Mouse (Mus musculus) ES-E14 (cell line): Measurements from ENCODE around the gene Trpm4. TPM values are rescaled to one million over a fixed set of nuclear protein-coding genes. Genes with fewer than 3 reads are reported as not detected.
"Not testable (repeated sequence)": the region's sequence is repeated elsewhere in the genome, so short reads cannot be mapped to it uniquely, and the experiment has no call there.

Experiments used
- DNase-seq: peaks from one replicate; pipeline ENCODE4 v3.0.0-alpha.2; 2013; ENCODE audit warnings: low read depth, low spot score
- H3K27ac ChIP-seq: 2 replicates; pipeline ENCODE4 v1.5.1; 2012; ENCODE audit warnings: low read depth, mild to moderate bottlenecking, low read length, moderate library complexity, mixed read lengths; ENCODE audit not compliant: poor library complexity, insufficient read depth, severe bottlenecking
- H3K36me3 ChIP-seq: 2 replicates; pipeline ENCODE4 v1.6.1; 2012; ENCODE audit warnings: mild to moderate bottlenecking, low read length, moderate library complexity, mixed read lengths; ENCODE audit not compliant: control insufficient read depth, poor library complexity, insufficient read depth, severe bottlenecking
- H3K4me1 ChIP-seq, 2 experiments: fragments of 150-350 bp in 1 of 2; sonication (generic) in 1 of 2; 2 replicates each; pipeline ENCODE4 v1.6.1; 2012; ENCODE audit warnings: low read length in 2 of 2, mild to moderate bottlenecking in 1 of 2, mixed read lengths in 1 of 2; ENCODE audit not compliant: control insufficient read depth in 2 of 2, insufficient read depth in 2 of 2, poor library complexity in 1 of 2
- H3K4me3 ChIP-seq, 2 experiments: fragments of 150-350 bp in 1 of 2; sonication (generic) in 1 of 2; 2 replicates each; pipeline ENCODE4 v1.5.1; 2012; ENCODE audit warnings: low read length in 2 of 2, low read depth in 1 of 2, mild to moderate bottlenecking in 1 of 2, mixed read lengths in 1 of 2; ENCODE audit not compliant: insufficient read depth in 1 of 2, poor library complexity in 1 of 2, severe bottlenecking in 1 of 2
- H3K9ac ChIP-seq: 2 replicates; pipeline ENCODE4 v1.6.1; 2012; ENCODE audit warnings: low read depth, mild to moderate bottlenecking, low read length, mixed read lengths; ENCODE audit not compliant: poor library complexity, insufficient read depth, severe bottlenecking
- H3K9me3 ChIP-seq: fragments of 150-350 bp; sonication (generic); 2 replicates; pipeline ENCODE4 v1.6.1; 2012; ENCODE audit warnings: low read depth, mild to moderate bottlenecking, low read length; ENCODE audit not compliant: control insufficient read depth, insufficient read depth
- CHD2 ChIP-seq: IDR thresholded peaks from 2 replicates; pipeline ENCODE4 v1.6.1; 2014; ENCODE audit warnings: mild to moderate bottlenecking, low read depth, low read length, inconsistent platforms
- HCFC1 ChIP-seq: IDR thresholded peaks from 2 replicates; pipeline ENCODE4 v1.6.1; 2012; ENCODE audit warnings: low read length, inconsistent platforms, borderline replicate concordance; ENCODE audit not compliant: insufficient read depth
- MAFK ChIP-seq: IDR thresholded peaks from 2 replicates; pipeline ENCODE4 v1.6.1; 2014; ENCODE audit warnings: mild to moderate bottlenecking, low read depth, low read length, inconsistent platforms; ENCODE audit not compliant: insufficient read depth
- ZC3H11A ChIP-seq: IDR thresholded peaks from 2 replicates; pipeline ENCODE4 v1.6.1; 2012; ENCODE audit warnings: low read depth, mild to moderate bottlenecking, inconsistent platforms, low read length, borderline replicate concordance
- ZNF384 ChIP-seq: IDR thresholded peaks from 2 replicates; pipeline ENCODE4 v1.6.1; 2012; ENCODE audit warnings: low read depth, low read length, inconsistent platforms
- in situ Hi-C, 2 experiments: fragments of 600-800 bp; cut with MboI; formaldehyde crosslinking; loops; one replicate each; pipeline ENCODE4 v1.15.1; 2025; ENCODE audit warnings: low sequenced_read_pairs in 2 of 2, inconsistent platforms in 1 of 2; ENCODE audit not compliant: unreplicated experiment in 2 of 2
- total RNA-seq: library from RNA; depleted of rRNA; stranded (reverse); fragments of 300-350 nt; gene quantifications from 2 replicates; pipeline ENCODE4 v1.2.3, GENCODE M21; 2012

The Trpm4 gene
- total RNA-seq, 1 experiment: 26.5 TPM

DNA sequence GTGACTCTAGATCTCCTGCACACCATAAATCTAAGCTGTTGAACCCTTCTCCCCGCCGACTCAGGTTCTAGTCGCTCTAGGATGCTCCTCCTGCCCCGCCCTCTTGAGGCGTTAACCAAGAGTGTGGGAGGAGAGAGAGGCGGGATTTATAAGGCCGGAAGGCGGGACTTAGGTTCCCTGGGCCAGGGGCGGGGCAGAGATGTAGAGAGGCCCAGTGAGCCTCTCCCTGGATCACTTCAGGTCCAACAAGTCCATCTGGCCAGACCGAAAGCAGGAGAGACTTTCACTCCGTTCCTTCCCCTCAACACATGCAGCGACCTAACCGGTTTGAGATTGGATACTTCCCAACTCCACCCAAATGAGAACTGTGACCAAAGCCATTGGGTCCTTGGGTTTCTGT is 29.2 kb upstream of the Trpm4 start:
- DNase-seq: peak; percentile 95
- H3K4me3 ChIP-seq: peak overlapping the region in 1 of 2 experiments; percentile 87; a peak in 1 of 4 replicates
- in situ Hi-C loops: no loop called here
- H3K9me3 ChIP-seq: no peaks in the 10 kb centered on the region
- no peak overlapping the region for H3K9ac ChIP-seq
- H3K36me3 ChIP-seq: no peaks in the 10 kb centered on the region
- H3K27ac ChIP-seq: no peak overlapping the region
- peaks cover 3 to 10% of the 10 kb centered on the region in 2 experiments; a peak in 3 of 4 replicates for H3K4me1 ChIP-seq
- no peak for TF ChIP-seq ZC3H11A
- no peak for TF ChIP-seq HCFC1
- no peak for TF ChIP-seq MAFK
- no peak for TF ChIP-seq ZNF384
- TF ChIP-seq CHD2: no peak

DNA sequence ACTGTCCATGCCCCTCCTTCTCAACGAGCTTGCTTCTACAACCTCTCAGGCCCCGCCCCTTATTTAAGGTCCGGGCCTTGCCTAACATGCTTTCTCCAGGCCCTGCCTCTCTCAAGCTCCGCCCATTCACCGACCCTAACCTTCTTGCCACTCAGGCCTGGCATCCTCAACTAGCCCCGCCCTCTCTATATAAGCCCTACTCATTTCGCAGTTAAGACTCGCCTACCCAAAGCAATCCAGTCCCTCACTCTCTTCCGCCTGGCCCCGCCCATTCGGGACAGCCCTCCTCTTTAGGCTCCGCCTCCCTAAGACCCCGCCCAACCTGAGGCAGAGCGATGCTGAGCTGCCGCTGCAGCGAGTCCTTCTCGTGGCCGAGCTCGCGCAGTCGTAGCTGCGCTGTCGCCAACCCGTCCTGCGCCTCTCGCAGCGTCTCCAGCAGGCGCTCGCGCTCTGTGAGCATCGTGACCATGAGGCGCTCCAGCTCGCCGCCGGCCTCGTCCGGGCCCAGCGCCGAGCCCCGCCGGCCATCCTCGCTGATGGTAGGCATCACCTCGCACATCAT is 27.7 kb upstream of the Trpm4 start:
- H3K27ac ChIP-seq: no peak overlapping the region

GRCm38 (mm10) chr7:45360404-45361125 is 27.0 kb upstream of the Trpm4 start:
- TF ChIP-seq MAFK (no peak), HCFC1 (no peak), ZNF384 (no peak), ZC3H11A (no peak)
- no peaks in the 10 kb centered on the region for H3K9me3 ChIP-seq
- DNase-seq: no peak
- no peak overlapping the region for H3K9ac ChIP-seq
- H3K4me3 ChIP-seq: peak overlapping the region in 1 of 2 experiments; percentile 51; a peak in 3 of 4 replicates
- H3K36me3 ChIP-seq: no peaks in the 10 kb centered on the region; the same call in 1 of the 2 replicates
- H3K27ac ChIP-seq: no peak overlapping the region
- peaks cover 3 to 9% of the 10 kb centered on the region in 2 experiments; a peak in 3 of 4 replicates for H3K4me1 ChIP-seq
- in situ Hi-C loops: no loop called here

More for the DNA sequence above, 27.7 kb upstream of the Trpm4 start:
- in situ Hi-C loops: no loop called here
- Histone ChIP-seq H3K36me3 (no peaks in the 10 kb centered on the region; the same call in 1 of the 2 replicates), H3K4me3 (peak overlapping the region; percentile 76 to 87), H3K4me1 (peaks cover 3 to 10% of the 10 kb centered on the region in 2 experiments; a peak in 3 of 4 replicates), H3K9ac (peak overlapping the region; percentile 76), H3K9me3 (no peaks in the 10 kb centered on the region)
- no peak for TF ChIP-seq MAFK
- no peak for TF ChIP-seq ZNF384
- no peak for TF ChIP-seq HCFC1
- no peak for TF ChIP-seq CHD2
- no peak for TF ChIP-seq ZC3H11A
- peak; percentile 100 for DNase-seq

GRCm38 (mm10) chr7:45359081-45359480 is 25.5 kb upstream of the Trpm4 start:
- H3K36me3 ChIP-seq, in situ Hi-C loops, H3K27ac ChIP-seq, H3K9ac ChIP-seq, DNase-seq, H3K9me3 ChIP-seq: not testable (repeated sequence)
- Histone ChIP-seq H3K4me1 (peaks cover 3 to 18% of the 10 kb centered on the region in 2 experiments; a peak in 3 of 4 replicates), H3K4me3 (peak overlapping the region in 1 of 2 experiments; percentile 51; a peak in 2 of 4 replicates)
